Mouse (Mus musculus): ENCODE data around the gene Cldn5. TPM values are rescaled to one million over a fixed set of nuclear protein-coding genes. Genes with fewer than 3 reads are reported as not detected.

Cldn5 gene
- polyA plus RNA-seq, 1 experiment from 2014 or later: 24.7 TPM

GRCm38 (mm10) chr16:18766390-18766789, 10.3 kb upstream of the Cldn5 start:
- H3K4me1 ChIP-seq: no peaks in the 10 kb centered on the region
- no peaks in the 10 kb centered on the region for H3K27me3 ChIP-seq
- no peak overlapping the region for H3K4me3 ChIP-seq (replicated peaks)
- H3K9ac ChIP-seq: no peak overlapping the region
- no peak overlapping the region for H3K27ac ChIP-seq
- 82% methylated on average over 4 of the region's 4 CpGs for WGBS
- no peaks in the 10 kb centered on the region for H3K9me3 ChIP-seq
- H3K36me3 ChIP-seq (replicated peaks): no peaks in the 10 kb centered on the region
- H3K4me2 ChIP-seq: no peak overlapping the region
- ATAC-seq (ENCODE audit: low FRiP score): no peak

GRCm38 (mm10) chr16:18769501-18769900, 7.1 kb upstream of the Cldn5 start:
- 69% methylated on average over 1 of the region's 1 CpGs for WGBS
- peaks cover 7% of the 10 kb centered on the region for H3K27me3 ChIP-seq
- no peak overlapping the region for H3K27ac ChIP-seq
- no peak overlapping the region for H3K4me2 ChIP-seq
- ATAC-seq (ENCODE audit: low FRiP score): no peak
- H3K4me3 ChIP-seq (replicated peaks): no peak overlapping the region
- H3K9me3 ChIP-seq: no peaks in the 10 kb centered on the region
- H3K4me1 ChIP-seq: peaks cover 4% of the 10 kb centered on the region; the same call in 1 of the 2 replicates
- H3K36me3 ChIP-seq (replicated peaks): no peaks in the 10 kb centered on the region
- no peak overlapping the region for H3K9ac ChIP-seq

- H3K9ac ChIP-seq: no peak overlapping the region
- no peak overlapping the region for H3K4me3 ChIP-seq (replicated peaks)
- peaks cover 51% of the 10 kb centered on the region for H3K27me3 ChIP-seq
- no peaks in the 10 kb centered on the region for H3K9me3 ChIP-seq
- peaks cover 20% of the 10 kb centered on the region for H3K4me1 ChIP-seq
- no peak for ATAC-seq (ENCODE audit: low FRiP score)
- no peak overlapping the region for H3K4me2 ChIP-seq
- no peaks in the 10 kb centered on the region for H3K36me3 ChIP-seq (replicated peaks)
- 25% methylated on average over 2 of the region's 2 CpGs for WGBS
- H3K27ac ChIP-seq: no peak overlapping the region
Measured at GRCm38 (mm10) chr16:18773936-18774335, 2.7 kb upstream of the Cldn5 start.

- H3K4me1 ChIP-seq: peaks cover 20% of the 10 kb centered on the region
- H3K4me2 ChIP-seq: 0 out of 2 replicates have a peak overlapping the region, but pooled peaks have one; percentile 50
- no peak; the same call in 1 of the 2 replicates for ATAC-seq (ENCODE audit: low FRiP score)
- H3K9ac ChIP-seq: no peak overlapping the region
- 18% methylated on average over 18 of the region's 18 CpGs for WGBS
- H3K27me3 ChIP-seq: peaks cover 61% of the 10 kb centered on the region
- H3K27ac ChIP-seq: no peak overlapping the region
- peaks cover 9% of the 10 kb centered on the region for H3K36me3 ChIP-seq (replicated peaks)
- peak overlapping the region; percentile 40 for H3K4me3 ChIP-seq (replicated peaks)
- H3K9me3 ChIP-seq: no peaks in the 10 kb centered on the region
Measured at GRCm38 (mm10) chr16:18775621-18776555, 759 bp upstream of the Cldn5 start.

- peaks cover 22% of the 10 kb centered on the region for H3K36me3 ChIP-seq (replicated peaks)
- peak overlapping the region; percentile 50 for H3K4me2 ChIP-seq
- peak overlapping the region; percentile 17; the same call in 1 of the 2 replicates for H3K9ac ChIP-seq
- H3K9me3 ChIP-seq: no peaks in the 10 kb centered on the region
- H3K27me3 ChIP-seq: peaks cover 61% of the 10 kb centered on the region
- no peak overlapping the region for H3K27ac ChIP-seq
- WGBS: 3% methylated on average over 80 of the region's 80 CpGs
- ATAC-seq (ENCODE audit: low FRiP score): peak; percentile 54; the same call in 1 of the 2 replicates
- peak overlapping the region; percentile 40 for H3K4me3 ChIP-seq (replicated peaks)
- H3K4me1 ChIP-seq: peaks cover 20% of the 10 kb centered on the region
Measured at GRCm38 (mm10) chr16:18777101-18778080, 744 bp downstream of the Cldn5 start.

GRCm38 (mm10) chr16:18778461-18778860, 1.8 kb downstream of the Cldn5 start:
- Histone ChIP-seq H3K36me3 (replicated peaks) (peaks cover 29% of the 10 kb centered on the region), H3K27ac (no peak overlapping the region), H3K27me3 (peaks cover 58% of the 10 kb centered on the region), H3K9me3 (no peaks in the 10 kb centered on the region), H3K9ac (no peak overlapping the region), H3K4me2 (no peak overlapping the region), H3K4me1 (peaks cover 20% of the 10 kb centered on the region), H3K4me3 (replicated peaks) (no peak overlapping the region)
- WGBS: 75% methylated on average over 2 of the region's 2 CpGs
- ATAC-seq (ENCODE audit: low FRiP score): no peak

GRCm38 (mm10) chr16:18781810-18782209, 5.2 kb downstream of the Cldn5 start:
- Histone ChIP-seq H3K4me2 (no peak overlapping the region), H3K27me3 (peaks cover 32% of the 10 kb centered on the region), H3K27ac (no peak overlapping the region), H3K9me3 (no peaks in the 10 kb centered on the region), H3K9ac (no peak overlapping the region), H3K4me1 (peaks cover 10% of the 10 kb centered on the region), H3K4me3 (replicated peaks) (no peak overlapping the region), H3K36me3 (replicated peaks) (peaks cover 58% of the 10 kb centered on the region)
- no peak for ATAC-seq (ENCODE audit: low FRiP score)
- WGBS: 86% methylated on average over 10 of the region's 10 CpGs

- Histone ChIP-seq H3K27me3 (no peaks in the 10 kb centered on the region), H3K4me1 (no peaks in the 10 kb centered on the region), H3K27ac (no peak overlapping the region), H3K9me3 (no peaks in the 10 kb centered on the region), H3K9ac (no peak overlapping the region), H3K36me3 (replicated peaks) (peaks cover 78% of the 10 kb centered on the region), H3K4me3 (replicated peaks) (no peak overlapping the region), H3K4me2 (no peak overlapping the region)
- no peak for ATAC-seq (ENCODE audit: low FRiP score)
- WGBS: 88% methylated on average over 7 of the region's 7 CpGs
Measured at GRCm38 (mm10) chr16:18785025-18785424, 8.4 kb downstream of the Cldn5 start.

GRCm38 (mm10) chr16:18785485-18785884, 8.8 kb downstream of the Cldn5 start:
- Histone ChIP-seq H3K4me3 (replicated peaks) (no peak overlapping the region), H3K9me3 (no peaks in the 10 kb centered on the region), H3K36me3 (replicated peaks) (peaks cover 80% of the 10 kb centered on the region), H3K4me2 (no peak overlapping the region), H3K9ac (no peak overlapping the region), H3K27me3 (no peaks in the 10 kb centered on the region), H3K4me1 (no peaks in the 10 kb centered on the region), H3K27ac (no peak overlapping the region)
- 71% methylated on average over 1 of the region's 1 CpGs for WGBS
- no peak for ATAC-seq (ENCODE audit: low FRiP score)

- no peak overlapping the region for H3K27ac ChIP-seq
- 95% methylated on average over 10 of the region's 10 CpGs for whole genome bisulfite sequencing
- no peaks in the 10 kb centered on the region for H3K9me3 ChIP-seq
- no peaks in the 10 kb centered on the region for H3K27me3 ChIP-seq
- no peak for ATAC-seq (ENCODE audit: low FRiP score)
- H3K4me3 ChIP-seq (replicated peaks): no peak overlapping the region
- H3K36me3 ChIP-seq (replicated peaks): peaks cover 84% of the 10 kb centered on the region
- no peak overlapping the region for H3K4me2 ChIP-seq
- no peak overlapping the region for H3K9ac ChIP-seq
- no peaks in the 10 kb centered on the region for H3K4me1 ChIP-seq
Measured at GRCm38 (mm10) chr16:18786652-18787051, 10.0 kb downstream of the Cldn5 start.

- 93% methylated on average over 10 of the region's 10 CpGs for WGBS
Measured at GRCm38 (mm10) chr16:18788627-18789406, 12.2 kb downstream of the Cldn5 start.

More at GRCm38 (mm10) chr16:18788627-18789406, 12.2 kb downstream of the Cldn5 start:
- peaks cover 85% of the 10 kb centered on the region for H3K36me3 ChIP-seq (replicated peaks)
- no peaks in the 10 kb centered on the region for H3K4me1 ChIP-seq
- no peak for ATAC-seq (ENCODE audit: low FRiP score)
- H3K27me3 ChIP-seq: no peaks in the 10 kb centered on the region
- no peak overlapping the region for H3K4me2 ChIP-seq
- no peaks in the 10 kb centered on the region for H3K9me3 ChIP-seq
- H3K27ac ChIP-seq: no peak overlapping the region
- no peak overlapping the region for H3K9ac ChIP-seq
- no peak overlapping the region for H3K4me3 ChIP-seq (replicated peaks)
